Mouse (Mus musculus): ENCODE results near the gene Hic2.

- TF ChIP-seq CTCF (IDR thresholded peaks at IDR 0.05; ENCODE audit: borderline replicate concordance, insufficient read depth, low read length) (no peak), POLR2A (IDR thresholded peaks at IDR 0.05; ENCODE audit: low read depth, low read length) (no peak)
These were observed 34.6 kb downstream of the Hic2 start for GRCm38 (mm10) chr16:17267937-17268336.

Measured in embryonic fibroblast, embryonic 13.5 days (primary cell).